Mouse (Mus musculus): ENCODE measurements around the gene Kalrn.

Gene Kalrn

DNA sequence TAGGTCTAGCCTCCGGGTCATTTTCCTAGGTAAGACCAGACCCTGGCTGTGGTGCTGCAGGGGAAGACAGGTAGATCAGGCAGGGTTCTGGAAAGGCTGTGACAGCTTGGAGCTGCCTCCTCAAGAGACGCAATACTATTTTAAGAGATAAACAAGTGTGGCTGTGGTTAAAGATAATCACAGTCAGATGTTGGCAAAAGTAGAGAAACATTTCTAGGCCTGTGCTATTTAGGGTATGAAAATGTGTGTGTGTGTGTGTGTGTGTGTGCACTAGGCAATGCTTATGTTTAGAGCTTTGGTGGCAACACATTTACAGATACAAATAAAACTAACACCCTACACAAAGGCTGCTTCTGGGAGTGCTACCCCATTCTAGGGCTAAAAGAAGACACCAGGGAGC is 494.6 kb downstream of the Kalrn start:
- no peak for DNase-seq (ENCODE audit: low read depth, low spot score)

DNA sequence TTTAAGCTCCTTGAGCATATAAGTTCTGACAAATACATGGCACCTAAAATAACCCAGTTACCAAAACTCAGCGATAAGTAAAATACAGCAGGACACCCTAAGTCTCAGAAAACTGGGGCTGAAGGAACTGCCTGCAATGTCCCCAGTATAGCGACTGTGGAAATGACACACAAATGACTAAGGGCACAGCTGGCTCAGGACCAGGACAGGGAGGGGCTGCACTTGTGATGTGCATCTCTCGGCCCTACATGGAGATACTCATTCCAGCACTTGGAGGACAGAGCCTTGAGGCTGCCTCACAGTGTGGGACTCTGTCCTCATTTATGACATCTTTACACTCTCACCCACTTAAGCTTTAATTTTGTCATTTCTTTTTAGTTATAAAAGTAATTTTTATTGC is 497.2 kb downstream of the Kalrn start:
- no peak for DNase-seq (ENCODE audit: low read depth, low spot score)

DNA sequence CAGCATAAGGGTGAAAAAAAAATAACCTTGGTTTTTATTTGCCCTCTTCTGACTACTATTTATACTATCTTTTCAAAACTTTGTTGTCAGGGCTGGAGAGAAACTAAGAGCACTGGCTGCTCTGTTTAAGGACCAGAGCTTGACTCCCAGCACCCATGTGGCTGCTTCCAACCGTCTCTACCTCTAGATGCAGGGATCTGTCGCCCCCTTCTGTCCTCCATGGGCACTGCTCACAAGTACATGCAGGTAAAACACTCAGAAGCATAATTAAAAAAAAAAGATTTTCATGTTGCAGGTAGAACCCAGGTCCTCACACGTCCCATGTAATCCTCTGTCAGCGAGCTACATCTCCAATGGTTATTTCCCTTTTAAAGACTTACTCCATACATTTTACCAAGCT is 499.4 kb downstream of the Kalrn start:
- no peak for DNase-seq (ENCODE audit: low read depth, low spot score)

DNA sequence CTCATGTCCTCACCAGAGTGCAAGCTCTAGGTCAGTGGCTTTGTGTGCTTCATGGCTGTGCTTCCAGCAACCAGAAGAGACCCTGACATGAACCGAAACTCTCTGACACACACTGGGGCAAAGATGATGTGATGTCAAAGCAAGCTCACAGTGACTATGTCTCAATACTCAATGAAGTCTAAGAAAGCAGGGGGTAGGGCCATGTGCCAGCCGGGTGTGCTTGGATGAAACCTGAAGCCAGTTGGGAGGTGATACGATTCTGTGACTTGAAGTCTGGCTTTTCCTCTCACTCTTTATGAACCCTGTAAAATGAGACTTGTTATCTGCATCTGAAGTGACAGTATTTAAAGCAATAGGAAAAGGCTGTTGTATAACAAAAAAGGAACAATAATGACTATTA is 501.2 kb downstream of the Kalrn start:
- no peak for DNase-seq (ENCODE audit: low read depth, low spot score)

DNA sequence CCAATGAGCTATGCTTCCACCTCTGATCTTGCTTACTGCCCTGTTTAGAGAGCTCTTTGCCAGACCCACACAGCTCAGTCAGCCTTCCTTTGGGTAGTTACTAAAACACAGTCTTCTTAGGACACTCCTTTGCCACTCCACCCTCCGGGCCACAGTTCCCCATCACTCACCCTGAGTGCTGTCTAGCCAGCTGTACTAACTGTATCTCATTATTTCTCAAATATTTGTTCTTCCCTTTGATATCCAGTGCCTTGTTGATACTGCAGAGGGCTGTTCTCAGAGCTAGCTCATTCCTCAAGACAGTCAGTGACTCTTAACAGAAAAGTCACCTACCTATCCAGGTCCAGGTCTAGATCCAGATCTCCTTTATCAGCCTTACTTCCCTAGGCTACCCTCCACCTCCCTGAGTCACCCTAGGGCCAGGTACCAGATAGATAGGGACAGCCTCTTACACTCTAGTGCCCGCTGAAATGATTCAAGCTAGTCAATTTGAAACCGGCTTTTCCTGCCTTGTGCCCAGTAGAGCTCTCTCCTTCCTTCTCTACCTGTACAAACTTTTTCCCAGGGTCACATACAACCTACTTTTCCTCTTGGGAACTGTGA is 502.0 kb downstream of the Kalrn start:
- no peak for DNase-seq (ENCODE audit: low read depth, low spot score)

DNA sequence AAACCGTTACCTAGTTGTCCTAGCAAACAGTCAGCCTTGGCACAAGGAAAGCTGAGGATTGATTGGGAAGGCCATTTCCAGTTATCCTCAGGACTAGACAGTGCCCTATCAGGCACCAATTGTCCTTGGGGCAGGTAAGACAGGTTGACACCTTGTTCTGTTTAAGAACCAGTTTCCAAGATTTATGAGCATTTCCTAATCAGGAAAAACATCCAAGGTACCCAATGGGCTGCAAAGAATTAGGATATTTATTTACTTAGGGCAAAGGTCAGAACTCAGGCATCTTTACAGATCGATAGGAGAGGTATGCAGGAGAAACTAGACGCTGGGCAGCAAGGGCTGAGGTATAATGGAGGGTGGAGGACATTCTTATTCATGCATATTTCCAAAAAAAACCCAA is 503.9 kb downstream of the Kalrn start:
- DNase-seq (ENCODE audit: low read depth, low spot score): no peak

DNA sequence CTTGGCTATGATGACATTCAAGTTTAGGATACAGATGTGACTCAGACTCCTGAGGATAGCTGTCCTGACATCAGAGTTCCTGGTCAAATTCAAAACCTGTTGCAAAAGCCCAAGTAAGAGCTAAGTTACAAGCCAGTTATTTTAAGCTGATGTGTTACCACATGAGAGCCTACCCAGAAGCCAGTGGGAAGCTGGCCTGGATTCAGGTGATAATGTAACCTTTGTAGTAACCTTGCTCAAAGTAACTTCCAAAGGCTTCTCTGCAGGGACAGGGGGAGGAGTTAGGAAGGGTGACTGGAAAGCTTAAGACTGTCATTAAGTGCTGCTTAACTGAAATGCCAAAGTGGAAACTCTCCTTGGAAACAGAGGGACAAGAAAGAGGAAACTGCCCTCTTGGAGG is 506.4 kb downstream of the Kalrn start:
- no peak for DNase-seq (ENCODE audit: low read depth, low spot score)

DNA sequence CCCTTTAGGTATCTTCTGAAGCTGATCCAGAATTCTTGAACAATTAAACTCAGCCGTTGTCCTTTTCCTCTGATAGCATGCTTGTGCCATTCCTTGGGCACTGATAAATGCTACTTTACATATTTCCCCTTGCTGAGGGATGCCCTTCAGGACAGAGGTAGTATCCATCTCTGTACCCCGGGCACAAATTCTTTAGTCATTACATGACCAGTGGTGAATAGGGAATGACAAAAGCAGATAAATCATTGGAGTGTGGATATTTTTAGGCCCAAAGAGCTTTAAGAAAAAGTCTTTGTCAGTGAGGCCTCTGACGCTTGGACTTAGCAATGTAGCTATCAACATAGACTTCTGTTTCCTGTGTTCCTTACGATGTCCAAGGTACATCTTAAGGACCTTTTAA is 507.0 kb downstream of the Kalrn start:
- DNase-seq (ENCODE audit: low read depth, low spot score): no peak

DNA sequence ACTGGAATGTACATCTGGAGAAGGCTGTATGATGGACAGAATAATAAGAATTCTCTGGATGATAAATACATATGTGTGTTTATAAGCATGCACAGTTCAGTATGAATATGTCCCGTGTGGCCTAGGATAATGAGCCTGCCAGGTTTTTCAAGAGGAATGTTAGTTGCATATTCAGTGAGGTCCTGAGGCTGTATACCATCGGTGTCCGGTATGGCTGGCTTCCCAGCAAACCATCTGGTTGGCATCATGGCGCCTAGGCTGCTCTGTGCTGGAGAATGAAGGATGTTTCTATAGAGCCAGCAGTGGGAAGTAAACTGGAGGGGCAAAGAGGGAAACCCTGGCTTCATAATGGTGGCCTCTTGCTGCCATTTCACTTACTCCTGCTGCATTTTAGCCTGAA is 510.0 kb downstream of the Kalrn start:
- no peak for DNase-seq (ENCODE audit: low read depth, low spot score)

DNA sequence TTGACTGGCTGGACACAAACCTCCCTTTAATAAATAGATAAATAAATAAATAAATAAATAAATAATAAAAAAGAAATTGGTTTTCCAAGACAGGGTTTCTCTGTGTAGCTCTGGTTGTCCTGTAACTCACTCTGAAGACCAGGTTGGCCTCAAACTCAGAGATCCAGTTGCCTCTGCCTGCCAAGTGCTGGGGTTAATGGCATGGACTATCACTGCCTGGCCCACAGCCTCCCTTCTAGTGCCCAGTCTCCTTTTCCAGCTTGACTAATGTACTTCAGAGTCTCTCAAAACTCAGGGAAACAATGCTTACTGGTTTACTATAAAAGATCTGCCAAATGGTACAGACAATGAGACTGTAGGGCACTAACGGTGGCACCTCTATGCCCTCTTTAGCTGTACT is 511.7 kb downstream of the Kalrn start:
- DNase-seq (ENCODE audit: low read depth, low spot score): no peak

DNA sequence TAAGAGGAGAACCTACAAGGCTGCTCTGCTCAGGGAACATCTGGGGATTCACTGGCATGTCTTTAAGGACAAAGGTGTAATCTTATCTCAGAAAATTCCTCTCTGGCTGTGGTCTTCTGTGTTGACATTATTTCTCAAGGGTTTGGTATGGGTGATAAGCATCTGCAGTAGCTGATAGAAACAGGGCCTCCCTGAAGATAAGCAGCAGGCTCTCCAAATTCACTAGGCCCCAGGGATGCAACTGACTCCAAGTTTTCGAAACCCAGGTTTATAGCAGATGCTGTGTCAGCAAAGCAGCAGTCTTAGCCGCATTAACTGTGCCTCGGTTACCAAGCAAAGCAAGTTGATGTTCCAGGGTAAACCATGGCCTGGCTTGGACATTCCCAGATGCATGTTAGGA is 514.7 kb downstream of the Kalrn start:
- DNase-seq (ENCODE audit: low read depth, low spot score): no peak

DNA sequence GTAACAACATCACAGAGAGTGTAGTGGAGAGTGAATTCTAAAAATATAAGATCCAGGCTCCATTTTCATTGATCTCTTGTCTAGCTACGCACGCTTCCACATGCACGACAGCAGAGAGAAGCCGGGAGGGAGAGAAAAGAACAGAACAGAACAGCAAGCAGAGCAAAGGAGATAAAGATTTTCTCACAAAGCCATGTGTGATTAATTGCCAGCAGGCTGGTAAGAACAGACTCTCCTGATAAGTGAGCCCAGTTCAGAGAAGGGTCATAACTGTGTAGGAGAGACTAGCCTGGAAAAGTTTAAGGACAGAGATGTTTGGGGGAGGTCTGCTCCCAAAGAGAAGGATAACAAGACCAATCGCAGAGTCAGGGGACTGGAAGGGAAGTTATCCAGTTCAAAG is 515.9 kb downstream of the Kalrn start:
- DNase-seq (ENCODE audit: low read depth, low spot score): no peak

DNA sequence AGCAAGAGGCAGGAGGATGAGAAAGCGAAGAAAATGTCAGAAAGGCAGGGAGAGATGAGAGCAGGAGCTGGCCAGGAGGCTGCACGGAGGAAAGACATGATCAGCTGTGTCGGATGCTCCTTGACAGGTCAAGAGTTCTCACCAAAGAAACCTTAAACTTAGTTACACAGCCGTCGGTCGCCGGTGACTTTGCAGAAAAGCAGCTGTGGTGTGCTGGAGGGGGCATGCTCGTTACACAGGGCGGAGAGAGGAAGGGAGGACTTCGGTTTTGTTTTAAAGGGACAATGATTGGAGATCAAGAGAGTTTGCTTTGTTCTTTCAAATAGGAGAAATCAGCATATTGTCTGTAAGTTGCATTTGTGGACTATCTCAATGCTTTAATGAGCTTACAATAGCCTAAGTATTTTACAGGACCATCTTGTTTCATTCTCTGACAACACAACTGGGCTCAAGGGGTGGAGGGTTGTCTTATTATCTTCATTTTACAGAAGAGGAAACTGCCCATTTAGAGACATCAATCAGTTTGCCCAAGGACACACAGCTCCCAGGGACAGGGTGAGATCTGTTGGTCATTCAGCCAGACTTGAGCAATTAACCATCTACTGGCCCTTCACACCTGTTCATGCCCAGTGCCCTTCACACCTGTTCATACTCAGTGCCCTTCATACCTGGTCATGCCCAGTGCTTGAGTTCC is 516.8 kb downstream of the Kalrn start:
- DNase-seq (ENCODE audit: low read depth, low spot score): no peak

DNA sequence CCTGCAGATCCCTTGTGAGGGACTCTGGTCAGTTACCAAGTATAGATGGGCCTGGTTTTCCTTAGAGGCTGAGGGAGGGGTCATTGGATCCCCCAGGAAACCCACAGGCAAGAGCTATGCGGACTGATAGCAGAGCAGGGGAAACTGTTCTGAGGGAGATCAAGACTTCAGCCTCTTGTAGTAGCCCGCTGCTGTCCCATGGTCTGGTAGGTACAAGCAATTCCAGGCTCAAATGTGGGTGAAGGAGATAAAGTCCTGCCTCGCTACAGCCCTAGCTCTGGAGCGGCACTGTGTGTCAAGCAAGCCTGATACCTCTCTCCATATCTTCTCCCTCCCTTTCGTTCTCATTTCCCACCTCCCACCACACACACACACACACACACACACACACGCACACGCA is 523.2 kb downstream of the Kalrn start:
- no peak for DNase-seq (ENCODE audit: low read depth, low spot score)

DNA sequence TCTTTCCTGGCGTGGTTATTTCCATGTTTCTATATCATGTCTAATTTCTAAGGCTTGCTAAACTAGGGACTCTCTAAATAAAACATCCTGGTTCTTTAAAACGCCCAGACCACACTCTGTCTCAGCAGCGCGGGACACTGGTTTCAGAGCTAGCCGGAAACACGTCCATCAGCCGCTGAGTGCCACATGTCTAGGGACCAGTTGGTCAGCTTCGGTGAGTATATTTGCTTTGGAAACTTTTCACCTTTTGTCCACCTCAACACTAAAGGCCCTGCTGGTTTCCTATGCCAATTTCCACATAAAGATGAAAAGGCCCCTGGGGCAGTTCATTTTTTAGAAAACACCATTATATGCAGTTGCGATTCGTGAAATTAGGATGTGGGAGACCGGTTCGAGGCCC is 524.0 kb downstream of the Kalrn start:
- DNase-seq (ENCODE audit: low read depth, low spot score): no peak

DNA sequence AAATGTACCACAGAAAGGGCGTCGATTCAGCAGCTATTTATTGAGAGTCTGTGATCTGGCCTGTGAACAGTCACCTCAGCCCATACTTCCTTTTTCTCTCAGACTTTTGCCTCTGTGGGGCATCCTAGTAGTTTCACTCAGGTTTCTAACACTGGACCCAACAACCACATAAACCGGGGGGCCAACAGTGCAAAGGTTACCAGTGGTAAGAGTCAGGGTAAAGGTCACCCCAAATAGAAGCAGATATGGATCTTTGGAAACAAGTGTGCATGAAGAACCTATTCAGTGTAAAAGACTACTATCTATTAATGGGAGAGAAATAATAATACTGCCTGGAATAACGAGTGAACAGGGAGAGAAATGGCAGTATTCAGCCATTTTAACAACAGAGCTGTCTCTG is 525.1 kb downstream of the Kalrn start:
- no peak for DNase-seq (ENCODE audit: low read depth, low spot score)

DNA sequence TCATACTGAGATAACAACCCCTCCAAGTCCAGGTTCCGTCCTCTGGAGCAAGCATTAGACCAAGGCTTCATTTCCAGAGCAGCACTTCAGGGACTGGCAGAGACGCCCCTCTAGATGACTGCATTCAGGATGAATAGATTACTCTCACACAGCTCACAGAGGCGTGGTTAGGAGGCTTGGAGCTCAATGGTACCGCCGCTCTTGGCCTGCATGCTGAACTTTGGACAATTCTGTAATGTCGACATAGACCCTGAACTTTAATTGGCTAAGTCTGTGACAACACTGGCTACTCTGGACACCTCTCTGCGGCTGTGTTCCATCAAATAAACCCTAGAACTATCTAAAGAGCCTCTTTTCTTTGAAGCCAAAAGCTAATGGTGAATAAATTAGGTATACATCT is 525.8 kb downstream of the Kalrn start:
- DNase-seq (ENCODE audit: low read depth, low spot score): no peak

DNA sequence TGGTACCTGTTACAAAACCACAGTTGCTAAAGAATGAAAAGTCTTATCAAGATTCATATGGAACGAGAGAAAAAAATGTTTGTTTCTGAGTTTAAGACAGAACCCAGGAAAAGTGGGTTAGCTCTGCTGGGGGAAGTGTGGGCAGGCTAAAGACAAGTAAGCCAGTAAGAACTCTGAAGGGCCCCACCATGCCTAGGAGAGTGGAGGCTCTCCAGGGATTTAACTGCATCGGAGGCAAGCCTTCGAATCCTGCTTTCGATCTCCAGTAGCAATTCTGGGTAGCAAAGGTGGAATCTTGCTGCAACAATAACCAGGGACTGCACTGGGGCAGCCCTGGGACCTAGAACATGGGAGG is 526.3 kb downstream of the Kalrn start:
- no peak for DNase-seq (ENCODE audit: low read depth, low spot score)

DNA sequence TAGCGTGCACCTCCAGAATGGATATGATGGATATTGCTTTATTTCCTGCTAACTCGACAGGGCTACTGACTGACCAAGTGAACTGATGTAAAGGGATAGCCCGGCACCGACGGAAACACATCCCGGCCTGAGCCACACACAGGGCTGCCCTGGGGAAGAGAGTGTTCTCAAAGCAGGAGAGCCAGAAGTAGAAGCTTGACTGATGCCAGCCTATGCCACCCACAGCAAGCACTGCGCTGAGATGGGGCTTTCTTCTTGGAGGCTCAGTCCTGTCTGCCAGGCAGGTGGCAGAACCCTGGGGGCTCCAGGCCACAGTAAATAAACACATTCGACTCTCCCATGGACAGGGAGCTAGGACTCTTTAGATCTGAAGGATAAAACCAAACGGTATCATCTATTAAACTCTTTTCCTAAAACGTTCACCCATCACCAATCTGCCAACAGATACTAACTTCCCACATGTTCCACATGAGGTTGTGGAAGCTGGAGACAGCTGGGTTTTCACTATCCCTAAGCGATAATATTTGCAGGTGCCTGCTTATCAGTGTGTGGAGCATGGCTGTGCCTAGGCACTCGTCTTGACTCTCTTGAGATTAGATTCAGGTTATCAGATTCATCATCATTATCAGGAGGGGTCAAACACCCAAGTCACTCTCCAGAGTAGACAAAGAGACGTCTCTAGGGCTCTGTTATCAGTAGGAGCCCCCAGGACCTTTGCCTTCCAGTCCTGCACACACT is 526.9 kb downstream of the Kalrn start:
- no peak for DNase-seq (ENCODE audit: low read depth, low spot score)

DNA sequence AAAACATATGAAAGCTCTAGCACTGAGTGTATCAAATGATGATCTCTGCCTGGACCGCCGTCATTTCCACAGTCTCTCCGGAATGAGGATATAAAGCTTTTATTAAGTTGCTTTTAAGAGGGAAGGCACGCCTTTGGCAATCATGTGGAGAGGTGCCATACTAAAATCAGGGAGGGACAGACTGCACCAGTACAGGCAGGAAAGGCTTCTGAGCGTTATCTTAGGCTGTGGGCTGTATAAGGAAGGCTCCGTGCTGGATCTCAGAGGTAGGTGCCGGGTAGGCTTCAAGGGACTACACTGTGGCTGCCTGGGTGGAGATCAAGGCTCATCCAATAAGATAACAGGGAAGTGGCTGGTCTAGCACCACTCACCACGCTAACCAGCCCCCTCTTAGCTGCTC is 528.8 kb downstream of the Kalrn start:
- DNase-seq (ENCODE audit: low read depth, low spot score): no peak

DNA sequence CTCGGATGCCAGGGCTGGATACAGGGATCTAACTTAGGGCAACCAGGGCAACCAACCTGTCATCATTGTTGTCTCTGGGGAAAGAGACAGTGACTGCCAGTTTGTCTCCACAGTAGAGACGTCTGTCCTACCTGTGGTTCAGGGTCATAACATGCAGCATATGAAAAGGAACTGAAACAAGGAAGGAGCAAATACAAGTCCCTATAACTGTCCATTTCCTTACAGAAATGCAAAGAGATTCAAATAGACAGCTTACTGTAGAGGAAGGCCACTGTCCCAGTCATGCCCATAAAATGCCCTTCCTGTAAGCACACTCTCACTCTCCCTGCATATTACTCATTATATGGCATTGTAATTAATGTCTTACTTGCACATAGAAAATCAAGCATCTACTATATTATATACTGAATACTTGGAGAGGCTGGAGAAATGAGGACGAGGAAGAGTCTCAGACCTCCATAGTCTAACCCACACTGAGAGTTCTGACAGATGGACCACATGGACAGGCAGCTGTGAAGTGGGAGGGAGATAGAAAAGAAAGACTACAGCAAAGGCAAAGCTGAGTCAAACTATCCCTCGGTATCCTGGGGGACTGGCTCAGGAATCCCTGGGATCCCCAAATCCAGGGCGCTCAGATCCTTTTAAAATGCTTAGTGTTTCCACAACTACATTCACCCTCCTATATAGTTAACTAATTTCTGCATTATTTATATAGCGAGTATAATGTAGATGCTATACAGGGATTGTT is 530.1 kb downstream of the Kalrn start:
- DNase-seq (ENCODE audit: low read depth, low spot score): no peak

DNA sequence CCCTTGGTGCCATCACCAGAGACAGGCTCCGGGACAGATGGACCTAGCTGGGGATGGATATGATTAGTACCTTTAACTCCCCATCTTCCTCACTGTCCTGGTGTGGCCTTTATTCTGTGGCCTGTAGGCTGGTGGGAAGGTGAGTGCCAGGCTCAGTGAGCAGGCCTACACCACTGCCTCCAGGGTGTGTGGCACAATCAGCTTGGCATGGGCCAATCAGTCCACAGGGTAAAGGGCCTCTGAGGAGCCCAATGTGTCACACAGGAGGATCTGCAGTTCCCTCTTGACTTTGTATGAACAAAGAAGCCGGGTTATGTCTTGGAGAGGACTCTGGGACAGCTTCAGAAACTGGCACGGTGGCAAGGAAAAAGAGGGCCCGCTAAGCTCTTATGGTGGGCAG is 530.7 kb downstream of the Kalrn start:
- no peak for DNase-seq (ENCODE audit: low read depth, low spot score)

DNA sequence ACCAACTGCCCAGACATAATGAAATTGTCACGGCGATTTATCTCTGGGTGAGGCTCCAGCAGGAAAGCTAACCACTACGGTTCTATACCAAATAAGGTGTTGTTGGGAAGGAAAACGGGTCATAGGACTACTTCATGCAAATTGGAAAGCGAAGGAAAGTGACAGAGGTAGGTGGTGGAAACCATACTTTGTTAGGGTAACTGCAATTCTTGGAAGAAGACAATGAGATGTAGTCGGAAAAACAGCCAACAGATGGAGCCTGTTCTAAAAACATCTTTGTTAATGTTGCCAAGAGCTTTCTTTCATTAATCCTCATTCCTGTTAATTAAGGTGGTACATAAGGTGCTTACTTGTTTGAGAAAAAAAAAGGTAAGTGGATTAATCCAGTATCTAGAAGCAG is 533.1 kb downstream of the Kalrn start:
- no peak for DNase-seq (ENCODE audit: low read depth, low spot score)
